Mouse (Mus musculus): ENCODE data around the gene Slc35f1.

DNA sequence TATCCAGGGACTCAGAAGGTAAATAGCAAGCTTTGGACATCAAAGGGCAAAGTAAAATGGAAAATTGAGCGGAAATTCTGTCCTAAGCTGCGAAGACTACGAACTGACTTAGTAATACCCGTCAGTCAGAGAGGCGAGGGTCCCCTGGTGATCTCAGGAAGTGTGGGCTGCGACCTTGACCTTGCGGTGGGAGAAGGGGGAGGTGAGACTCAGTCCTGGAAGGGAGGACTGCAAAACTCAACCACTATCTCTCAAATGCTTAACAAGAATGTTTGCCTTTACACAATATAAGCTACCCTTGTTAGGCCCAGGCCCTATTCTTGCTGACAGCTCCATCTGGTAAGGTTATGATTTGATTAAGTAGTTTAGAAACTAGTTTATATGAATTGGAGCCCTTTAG is 466.0 kb downstream of the Slc35f1 start:
- no peak for TF ChIP-seq GATA1 (IDR thresholded peaks at IDR 0.05; ENCODE audit: borderline replicate concordance, low read length)
- TF ChIP-seq FLI1 (IDR thresholded peaks at IDR 0.05; ENCODE audit: low read length) = no peak
